Mouse (Mus musculus): Measurements from ENCODE around the gene Oxsm. TPM values are rescaled to one million over a fixed set of nuclear protein-coding genes. Genes with fewer than 3 reads are reported as not detected.

The Oxsm gene
- polyA plus RNA-seq (2015; fragmentation: Nextera tagmentation; extraction: Ambion mirVana), result 1.9 and 2.0 TPM in 2 replicates

- WGBS (ENCODE audit: insufficient replicate concordance), result under 1% methylated on average over 65 of the region's 65 CpGs
- peak within 1 kb of the TSS; percentile 79 for H3K4me3 ChIP-seq (replicated peaks)
Observed at GRCm38 (mm10) chr14:16249171-16249874, at the start of gene Oxsm, which contains the start of gene Ngly1. TSS of gene Oxsm (minus strand) at chr14:16249808. TSS of gene Ngly1 (plus strand) at chr14:16249280.

DNA sequence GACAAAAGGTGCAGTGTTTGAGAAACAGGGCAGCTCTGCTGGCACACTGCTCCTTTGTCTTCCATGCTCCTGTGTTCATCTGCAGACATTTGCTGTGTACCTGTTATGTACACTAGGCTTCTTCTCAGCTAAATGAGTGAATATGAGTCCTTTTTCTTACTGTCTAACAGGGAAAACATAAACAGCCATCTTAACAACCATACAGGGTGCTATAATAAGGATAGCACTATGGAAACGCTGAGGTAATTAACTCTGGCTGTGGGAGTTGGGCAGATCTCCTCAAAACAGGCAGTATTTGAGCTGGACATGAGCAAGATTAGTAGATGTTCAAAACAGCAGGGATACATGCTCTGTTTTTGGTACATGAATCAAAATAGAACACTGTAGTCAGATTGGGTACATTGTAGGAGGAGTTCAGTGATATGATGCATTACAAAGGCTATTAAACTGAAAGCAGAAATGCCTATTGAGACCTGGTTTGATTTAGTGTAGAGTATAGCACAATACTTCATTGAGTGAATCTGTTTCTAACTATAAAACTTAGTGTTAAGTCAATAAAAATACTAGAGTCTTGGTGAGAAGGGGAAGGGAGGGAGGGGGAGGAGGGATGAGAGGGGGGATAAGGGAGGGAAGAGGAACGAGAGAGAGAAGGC is 47.3 kb upstream of the Oxsm start:
- Histone ChIP-seq H3K4me2 (no peak overlapping the region), H3K4me3 (replicated peaks) (no peak overlapping the region), H3K27me3 (no peaks in the 10 kb centered on the region), H3K9me3 (replicated peaks) (no peaks in the 10 kb centered on the region), H3K27ac (replicated peaks) (no peak overlapping the region), H3K9ac (no peak overlapping the region), H3K4me1 (replicated peaks) (no peaks in the 10 kb centered on the region), H3K36me3 (replicated peaks) (peaks cover 21% of the 10 kb centered on the region)
- WGBS (ENCODE audit: insufficient replicate concordance), result 59% methylated on average over 2 of the region's 2 CpGs
- ATAC-seq (ENCODE audit: insufficient read depth), result no peak

More at GRCm38 (mm10) chr14:16249171-16249874, at the start of gene Oxsm, which contains the start of gene Ngly1:
- Histone ChIP-seq H3K9ac (peak within 1 kb of the TSS; percentile 91), H3K27ac (replicated peaks) (peak within 1 kb of the TSS; percentile 94), H3K36me3 (replicated peaks) (no peaks in the 10 kb centered on the region), H3K4me1 (replicated peaks) (peaks cover 65% of the 10 kb centered on the region), H3K4me2 (peak within 1 kb of the TSS; percentile 81), H3K27me3 (no peaks in the 10 kb centered on the region), H3K9me3 (replicated peaks) (no peaks in the 10 kb centered on the region)
- ATAC-seq (ENCODE audit: insufficient read depth), result peak; percentile 97

DNA sequence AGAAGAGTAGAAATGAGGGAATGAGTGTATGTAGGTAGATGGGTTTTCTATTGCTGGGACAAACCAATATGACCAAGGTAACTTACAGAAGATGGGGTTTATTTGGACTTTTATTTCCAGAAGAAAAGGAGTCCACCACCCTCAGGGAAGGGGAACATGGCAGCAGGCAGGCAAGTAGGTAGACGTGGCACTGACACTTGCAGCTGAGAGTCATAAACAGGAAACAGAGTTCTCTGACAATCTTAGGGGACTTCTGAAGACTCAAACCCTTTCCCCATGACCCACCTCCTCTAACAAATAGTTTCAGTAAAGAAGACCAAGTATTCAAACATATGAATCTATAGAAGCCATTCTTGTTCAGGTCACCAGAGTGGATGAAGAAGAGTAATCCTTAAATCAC is 44.3 kb upstream of the Oxsm start:
- Histone ChIP-seq H3K4me3 (replicated peaks) (no peak overlapping the region), H3K4me1 (replicated peaks) (no peaks in the 10 kb centered on the region), H3K27ac (replicated peaks) (no peak overlapping the region), H3K36me3 (replicated peaks) (peaks cover 24% of the 10 kb centered on the region), H3K9me3 (replicated peaks) (no peaks in the 10 kb centered on the region), H3K9ac (no peak overlapping the region), H3K4me2 (no peak overlapping the region), H3K27me3 (no peaks in the 10 kb centered on the region)
- ATAC-seq (ENCODE audit: insufficient read depth), result no peak
- 57% methylated on average over 1 of the region's 1 CpGs for WGBS (ENCODE audit: insufficient replicate concordance)

DNA sequence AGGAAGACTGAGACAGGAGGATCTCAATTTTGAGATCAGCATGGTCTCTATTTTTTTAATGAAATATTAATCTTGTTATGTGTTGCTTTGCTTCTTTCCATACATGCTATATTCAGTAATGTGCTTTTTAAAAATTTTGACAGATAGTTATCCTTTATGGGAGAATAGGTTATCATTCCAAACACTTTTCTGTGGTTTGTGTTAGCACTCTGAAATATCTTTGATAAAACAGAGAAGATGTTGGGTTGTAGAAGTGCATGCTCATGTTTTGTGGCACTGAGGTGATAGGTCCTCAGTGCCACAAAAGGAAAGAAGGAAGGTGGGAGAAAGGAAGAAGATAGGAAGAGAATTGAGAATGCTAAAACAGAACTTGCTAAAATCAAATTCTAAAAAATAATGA is 43.4 kb upstream of the Oxsm start:
- Histone ChIP-seq H3K4me3 (replicated peaks) (no peak overlapping the region), H3K36me3 (replicated peaks) (peaks cover 24% of the 10 kb centered on the region), H3K4me2 (no peak overlapping the region), H3K4me1 (replicated peaks) (no peaks in the 10 kb centered on the region), H3K27ac (replicated peaks) (no peak overlapping the region), H3K27me3 (no peaks in the 10 kb centered on the region), H3K9me3 (replicated peaks) (no peaks in the 10 kb centered on the region), H3K9ac (no peak overlapping the region)
- ATAC-seq (ENCODE audit: insufficient read depth), result no peak

- Histone ChIP-seq H3K9me3 (replicated peaks) (no peaks in the 10 kb centered on the region), H3K27me3 (no peaks in the 10 kb centered on the region), H3K4me1 (replicated peaks) (no peaks in the 10 kb centered on the region), H3K36me3 (replicated peaks) (peaks cover 24% of the 10 kb centered on the region), H3K9ac (no peak overlapping the region), H3K4me2 (no peak overlapping the region), H3K4me3 (replicated peaks) (no peak overlapping the region), H3K27ac (replicated peaks) (no peak overlapping the region)
- 48% methylated on average over 1 of the region's 1 CpGs for WGBS (ENCODE audit: insufficient replicate concordance)
- ATAC-seq (ENCODE audit: insufficient read depth), result no peak
Observed at GRCm38 (mm10) chr14:16292371-16292770, 42.8 kb upstream of the Oxsm start.

DNA sequence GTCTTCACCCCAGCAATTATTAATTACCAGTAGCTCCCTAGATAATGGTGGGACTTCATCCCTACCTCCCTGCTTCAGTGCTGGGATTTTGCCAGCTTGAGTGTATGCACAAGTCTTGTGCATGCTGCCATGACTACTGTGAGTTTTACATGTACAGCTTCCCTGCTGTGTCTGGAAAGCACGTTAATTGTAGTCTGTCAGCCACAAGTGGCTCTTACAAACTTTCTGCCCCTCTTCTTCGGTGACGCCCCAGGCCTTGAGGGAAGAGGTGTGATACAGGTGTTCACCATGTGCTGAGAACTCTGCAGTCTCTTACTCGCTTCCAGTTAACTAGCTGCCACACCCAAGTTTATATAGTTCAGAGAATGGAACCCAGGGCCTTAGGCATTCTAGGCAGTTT is 34.4 kb upstream of the Oxsm start:
- Histone ChIP-seq H3K9me3 (replicated peaks) (no peaks in the 10 kb centered on the region), H3K4me3 (replicated peaks) (no peak overlapping the region), H3K27ac (replicated peaks) (no peak overlapping the region), H3K27me3 (no peaks in the 10 kb centered on the region), H3K36me3 (replicated peaks) (peaks cover 15% of the 10 kb centered on the region), H3K4me2 (no peak overlapping the region), H3K4me1 (replicated peaks) (no peaks in the 10 kb centered on the region), H3K9ac (no peak overlapping the region)
- 80% methylated on average over 4 of the region's 4 CpGs for WGBS (ENCODE audit: insufficient replicate concordance)
- ATAC-seq (ENCODE audit: insufficient read depth), result no peak

- Histone ChIP-seq H3K9me3 (replicated peaks) (no peaks in the 10 kb centered on the region), H3K4me3 (replicated peaks) (no peak overlapping the region), H3K9ac (no peak overlapping the region), H3K4me1 (replicated peaks) (no peaks in the 10 kb centered on the region), H3K27ac (replicated peaks) (no peak overlapping the region), H3K27me3 (no peaks in the 10 kb centered on the region), H3K36me3 (replicated peaks) (peaks cover 16% of the 10 kb centered on the region), H3K4me2 (no peak overlapping the region)
- 71% methylated on average over 4 of the region's 4 CpGs for WGBS (ENCODE audit: insufficient replicate concordance)
- no peak for ATAC-seq (ENCODE audit: insufficient read depth)
Observed at GRCm38 (mm10) chr14:16279196-16279595, 29.6 kb upstream of the Oxsm start.

GRCm38 (mm10) chr14:16273677-16274076 is 24.1 kb upstream of the Oxsm start:
- ATAC-seq (ENCODE audit: insufficient read depth), result no peak
- Histone ChIP-seq H3K27ac (replicated peaks) (no peak overlapping the region), H3K27me3 (no peaks in the 10 kb centered on the region), H3K4me1 (replicated peaks) (no peaks in the 10 kb centered on the region), H3K4me2 (no peak overlapping the region), H3K36me3 (replicated peaks) (peaks cover 18% of the 10 kb centered on the region), H3K4me3 (replicated peaks) (no peak overlapping the region), H3K9ac (no peak overlapping the region), H3K9me3 (replicated peaks) (no peaks in the 10 kb centered on the region)
- 78% methylated on average over 3 of the region's 3 CpGs for WGBS (ENCODE audit: insufficient replicate concordance)

GRCm38 (mm10) chr14:16269776-16270175 is 20.2 kb upstream of the Oxsm start:
- peaks cover 18% of the 10 kb centered on the region for H3K36me3 ChIP-seq (replicated peaks)
- H3K9me3 ChIP-seq (replicated peaks), result no peaks in the 10 kb centered on the region
- H3K27me3 ChIP-seq, result no peaks in the 10 kb centered on the region
- H3K27ac ChIP-seq (replicated peaks), result no peak overlapping the region
- H3K4me1 ChIP-seq (replicated peaks), result no peaks in the 10 kb centered on the region
- 72% methylated on average over 2 of the region's 2 CpGs for WGBS (ENCODE audit: insufficient replicate concordance)
- H3K4me2 ChIP-seq, result no peak overlapping the region
- no peak overlapping the region for H3K9ac ChIP-seq
- no peak for ATAC-seq (ENCODE audit: insufficient read depth)
- no peak overlapping the region for H3K4me3 ChIP-seq (replicated peaks)

- Histone ChIP-seq H3K36me3 (replicated peaks) (peaks cover 11% of the 10 kb centered on the region), H3K27me3 (no peaks in the 10 kb centered on the region), H3K4me2 (no peak overlapping the region), H3K27ac (replicated peaks) (no peak overlapping the region), H3K9me3 (replicated peaks) (no peaks in the 10 kb centered on the region), H3K9ac (no peak overlapping the region), H3K4me1 (replicated peaks) (no peaks in the 10 kb centered on the region), H3K4me3 (replicated peaks) (no peak overlapping the region)
- 86% methylated on average over 5 of the region's 5 CpGs for WGBS (ENCODE audit: insufficient replicate concordance)
- ATAC-seq (ENCODE audit: insufficient read depth), result no peak
Observed at GRCm38 (mm10) chr14:16267028-16267427, 17.4 kb upstream of the Oxsm start.

GRCm38 (mm10) chr14:16261869-16262268 is 12.3 kb upstream of the Oxsm start:
- no peak overlapping the region for H3K4me2 ChIP-seq
- H3K36me3 ChIP-seq (replicated peaks), result peaks cover 35% of the 10 kb centered on the region
- H3K9ac ChIP-seq, result no peak overlapping the region
- H3K9me3 ChIP-seq (replicated peaks), result no peaks in the 10 kb centered on the region
- H3K4me3 ChIP-seq (replicated peaks), result no peak overlapping the region
- H3K27ac ChIP-seq (replicated peaks), result no peak overlapping the region
- no peak for ATAC-seq (ENCODE audit: insufficient read depth)
- H3K4me1 ChIP-seq (replicated peaks), result no peaks in the 10 kb centered on the region
- 63% methylated on average over 3 of the region's 3 CpGs for WGBS (ENCODE audit: insufficient replicate concordance)
- no peaks in the 10 kb centered on the region for H3K27me3 ChIP-seq

All from liver, embryonic 15.5 days (tissue).